Mouse (Mus musculus): ENCODE data around the gene Tub. TPM values are rescaled to one million over a fixed set of nuclear protein-coding genes. Genes with fewer than 3 reads are reported as not detected.
A peak's percentile ranks its signal among the peaks of the same experiment; 100 is the strongest.

Gene Tub
- polyA plus RNA-seq, 1 experiment from 2014 or later: 63.1 TPM

- Histone ChIP-seq H3K9me3 (no peaks in the 10 kb centered on the region), H3K4me1 (peaks cover 42% of the 10 kb centered on the region), H3K36me3 (replicated peaks) (no peaks in the 10 kb centered on the region), H3K4me3 (no peak overlapping the region), H3K9ac (no peak overlapping the region), H3K27ac (peak overlapping the region; percentile 31), H3K4me2 (no peak overlapping the region), H3K27me3 (replicated peaks) (no peaks in the 10 kb centered on the region)
- 27% methylated on average over 5 of the region's 5 CpGs for WGBS
- no peak for ATAC-seq (replicated peaks)
These were observed 66.3 kb downstream of the Tub start for GRCm38 (mm10) chr7:109016378-109016923.

DNA sequence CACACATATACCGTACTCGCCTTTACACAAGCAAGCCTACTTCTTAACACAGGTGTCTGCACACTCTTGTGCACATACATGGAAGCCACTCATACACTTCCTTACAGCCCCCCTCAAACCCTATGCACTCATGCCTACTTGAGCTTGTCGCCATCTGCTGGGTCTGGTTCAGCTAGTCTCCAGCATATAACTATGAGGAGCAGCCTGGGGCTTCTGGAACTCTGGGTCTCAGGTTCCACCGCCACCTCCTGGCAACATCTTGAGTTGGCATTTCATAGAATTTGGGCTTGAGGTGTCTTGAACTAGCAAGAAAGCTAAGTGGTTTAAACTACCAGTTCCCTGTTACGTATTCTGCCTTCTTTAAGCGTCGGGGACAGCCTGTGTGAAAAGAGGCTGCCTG lies 69.1 kb downstream of the Tub start:
- no peak for ATAC-seq (replicated peaks)
- Histone ChIP-seq H3K4me1 (peaks cover 14% of the 10 kb centered on the region), H3K36me3 (replicated peaks) (peaks cover 12% of the 10 kb centered on the region; the same call in 1 of the 2 replicates), H3K9me3 (no peaks in the 10 kb centered on the region), H3K27me3 (replicated peaks) (no peaks in the 10 kb centered on the region), H3K4me2 (no peak overlapping the region), H3K4me3 (no peak overlapping the region), H3K27ac (no peak overlapping the region), H3K9ac (no peak overlapping the region)
- WGBS: 87% methylated on average over 7 of the region's 7 CpGs

DNA sequence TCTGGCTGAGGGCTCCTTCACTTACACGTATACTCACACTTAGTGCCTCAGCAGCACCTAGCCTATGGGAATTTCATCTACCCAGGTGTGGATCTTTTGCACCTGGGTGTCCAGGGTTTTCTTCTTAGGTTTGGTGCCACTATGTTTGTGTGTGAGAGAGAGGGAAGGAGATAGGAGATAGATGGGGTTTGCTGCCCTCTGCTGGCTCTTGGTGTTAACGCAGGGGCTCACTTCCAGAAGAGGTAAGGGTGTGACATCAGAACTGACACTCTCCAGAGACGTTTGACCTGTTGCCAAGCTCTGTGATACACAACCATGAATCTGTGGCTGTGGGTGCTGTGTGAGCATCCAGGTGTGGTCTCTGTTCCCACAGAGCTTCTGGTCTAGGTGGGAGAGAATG lies 71.3 kb downstream of the Tub start:
- ATAC-seq (replicated peaks): peak; percentile 18
- no peaks in the 10 kb centered on the region for H3K27me3 ChIP-seq (replicated peaks)
- peaks cover 5% of the 10 kb centered on the region for H3K4me1 ChIP-seq
- 14% methylated on average over 3 of the region's 3 CpGs for WGBS
- no peak overlapping the region for H3K4me3 ChIP-seq
- H3K36me3 ChIP-seq (replicated peaks): peaks cover 21% of the 10 kb centered on the region
- no peak overlapping the region for H3K9ac ChIP-seq
- H3K27ac ChIP-seq: no peak overlapping the region
- no peak overlapping the region for H3K4me2 ChIP-seq
- H3K9me3 ChIP-seq: no peaks in the 10 kb centered on the region

DNA sequence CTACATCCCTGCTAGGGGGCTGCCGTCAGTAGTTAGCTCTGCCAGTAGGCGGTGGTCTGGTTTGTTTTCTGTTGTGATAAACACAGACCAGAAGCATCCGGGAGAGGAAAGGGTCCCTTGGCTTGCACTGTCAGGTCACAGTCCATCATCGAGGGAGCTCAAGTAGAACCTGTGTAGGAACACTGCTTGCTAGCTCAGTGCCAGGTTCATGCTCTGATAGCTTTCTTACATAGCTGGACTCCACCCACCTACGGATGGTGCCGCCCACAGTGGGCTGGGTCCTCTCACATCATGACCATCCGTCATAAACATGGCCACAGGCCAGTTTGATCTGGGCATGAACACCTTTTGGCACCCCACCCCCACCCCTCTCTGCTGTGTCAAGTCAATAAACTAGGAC lies 75.6 kb downstream of the Tub start:
- H3K27me3 ChIP-seq (replicated peaks): no peaks in the 10 kb centered on the region
- WGBS: 89% methylated on average over 7 of the region's 7 CpGs
- H3K4me1 ChIP-seq: no peaks in the 10 kb centered on the region
- no peak for ATAC-seq (replicated peaks)
- no peak overlapping the region for H3K4me3 ChIP-seq
- H3K36me3 ChIP-seq (replicated peaks): peaks cover 47% of the 10 kb centered on the region
- no peak overlapping the region for H3K9ac ChIP-seq
- H3K9me3 ChIP-seq: no peaks in the 10 kb centered on the region
- no peak overlapping the region for H3K4me2 ChIP-seq
- H3K27ac ChIP-seq: no peak overlapping the region

DNA sequence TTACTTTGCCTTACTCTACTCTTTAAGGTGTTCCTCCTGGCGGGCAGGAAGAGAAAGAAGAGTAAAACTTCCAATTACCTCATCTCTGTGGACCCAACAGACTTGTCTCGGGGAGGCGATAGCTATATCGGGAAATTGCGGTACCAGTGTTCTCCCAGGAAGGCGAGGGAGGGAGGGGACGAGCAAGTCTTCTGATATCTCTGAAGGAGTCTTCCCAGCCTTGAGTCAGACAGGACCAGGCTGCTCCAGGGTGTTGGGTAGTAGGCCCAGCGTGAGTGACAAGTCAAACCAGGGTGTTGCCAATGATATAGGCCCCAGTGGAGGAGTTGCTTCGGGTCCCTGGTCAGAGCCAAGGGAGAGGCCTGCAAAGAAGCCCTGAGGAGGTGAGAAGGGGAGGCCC lies 76.8 kb downstream of the Tub start:
- Histone ChIP-seq H3K9ac (no peak overlapping the region), H3K36me3 (replicated peaks) (peaks cover 47% of the 10 kb centered on the region), H3K4me2 (no peak overlapping the region), H3K9me3 (no peaks in the 10 kb centered on the region), H3K27me3 (replicated peaks) (no peaks in the 10 kb centered on the region), H3K27ac (no peak overlapping the region), H3K4me1 (no peaks in the 10 kb centered on the region), H3K4me3 (no peak overlapping the region)
- no peak for ATAC-seq (replicated peaks)
- 92% methylated on average over 9 of the region's 9 CpGs for WGBS

- WGBS: 97% methylated on average over 7 of the region's 7 CpGs
- H3K4me2 ChIP-seq: no peak overlapping the region
- H3K36me3 ChIP-seq (replicated peaks): peaks cover 42% of the 10 kb centered on the region
- no peak overlapping the region for H3K4me3 ChIP-seq
- H3K9ac ChIP-seq: no peak overlapping the region
- ATAC-seq (replicated peaks): peak; percentile 21
- no peaks in the 10 kb centered on the region for H3K27me3 ChIP-seq (replicated peaks)
- H3K4me1 ChIP-seq: no peaks in the 10 kb centered on the region
- no peaks in the 10 kb centered on the region for H3K9me3 ChIP-seq
- H3K27ac ChIP-seq: no peak overlapping the region
These were observed 77.6 kb downstream of the Tub start for GRCm38 (mm10) chr7:109027721-109028120.

GRCm38 (mm10) chr7:109028204-109028603 lies 78.1 kb downstream of the Tub start:
- H3K27me3 ChIP-seq (replicated peaks): no peaks in the 10 kb centered on the region
- WGBS: 26% methylated on average over 6 of the region's 6 CpGs
- H3K9ac ChIP-seq: no peak overlapping the region
- no peaks in the 10 kb centered on the region for H3K4me1 ChIP-seq
- H3K9me3 ChIP-seq: no peaks in the 10 kb centered on the region
- H3K4me2 ChIP-seq: no peak overlapping the region
- peaks cover 37% of the 10 kb centered on the region for H3K36me3 ChIP-seq (replicated peaks)
- no peak overlapping the region for H3K27ac ChIP-seq
- H3K4me3 ChIP-seq: no peak overlapping the region
- ATAC-seq (replicated peaks): peak; percentile 62

- H3K9ac ChIP-seq: no peak overlapping the region
- no peak overlapping the region for H3K4me2 ChIP-seq
- H3K27me3 ChIP-seq (replicated peaks): no peaks in the 10 kb centered on the region
- H3K4me1 ChIP-seq: no peaks in the 10 kb centered on the region
- WGBS: 86% methylated on average over 6 of the region's 6 CpGs
- peaks cover 37% of the 10 kb centered on the region for H3K36me3 ChIP-seq (replicated peaks)
- no peaks in the 10 kb centered on the region for H3K9me3 ChIP-seq
- H3K4me3 ChIP-seq: no peak overlapping the region
- no peak overlapping the region for H3K27ac ChIP-seq
- no peak for ATAC-seq (replicated peaks)
These were observed 79.9 kb downstream of the Tub start for GRCm38 (mm10) chr7:109029961-109030465.

DNA sequence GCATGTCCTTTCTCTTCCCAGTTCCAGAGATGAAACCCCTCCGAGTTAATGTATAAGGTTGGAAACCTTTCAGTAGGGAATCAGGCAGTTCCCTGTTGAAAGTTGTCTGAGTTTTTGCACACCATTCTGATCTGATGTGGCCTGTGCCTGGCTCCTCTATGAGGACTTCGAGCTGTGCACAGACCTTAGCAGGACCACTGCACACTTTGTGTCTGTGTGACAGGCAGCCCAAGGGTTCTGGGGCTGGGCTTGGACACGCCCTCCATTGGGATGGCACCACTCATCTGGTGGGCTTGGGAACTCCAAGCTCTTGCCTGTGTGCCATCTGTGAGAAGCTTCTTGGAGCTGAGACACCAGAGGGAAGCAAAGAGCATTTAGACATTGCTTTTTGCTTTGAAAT lies 81.2 kb downstream of the Tub start:
- Histone ChIP-seq H3K4me2 (no peak overlapping the region), H3K4me1 (no peaks in the 10 kb centered on the region), H3K27me3 (replicated peaks) (no peaks in the 10 kb centered on the region), H3K27ac (no peak overlapping the region), H3K36me3 (replicated peaks) (peaks cover 34% of the 10 kb centered on the region), H3K4me3 (no peak overlapping the region), H3K9ac (no peak overlapping the region), H3K9me3 (no peaks in the 10 kb centered on the region)
- WGBS: 95% methylated on average over 3 of the region's 3 CpGs
- no peak for ATAC-seq (replicated peaks)

GRCm38 (mm10) chr7:109032054-109032453 lies 81.9 kb downstream of the Tub start:
- Histone ChIP-seq H3K27me3 (replicated peaks) (no peaks in the 10 kb centered on the region), H3K9ac (no peak overlapping the region), H3K27ac (no peak overlapping the region), H3K4me2 (no peak overlapping the region), H3K4me3 (no peak overlapping the region), H3K4me1 (no peaks in the 10 kb centered on the region), H3K9me3 (no peaks in the 10 kb centered on the region), H3K36me3 (replicated peaks) (peaks cover 27% of the 10 kb centered on the region)
- WGBS: 94% methylated on average over 2 of the region's 2 CpGs
- no peak for ATAC-seq (replicated peaks)

DNA sequence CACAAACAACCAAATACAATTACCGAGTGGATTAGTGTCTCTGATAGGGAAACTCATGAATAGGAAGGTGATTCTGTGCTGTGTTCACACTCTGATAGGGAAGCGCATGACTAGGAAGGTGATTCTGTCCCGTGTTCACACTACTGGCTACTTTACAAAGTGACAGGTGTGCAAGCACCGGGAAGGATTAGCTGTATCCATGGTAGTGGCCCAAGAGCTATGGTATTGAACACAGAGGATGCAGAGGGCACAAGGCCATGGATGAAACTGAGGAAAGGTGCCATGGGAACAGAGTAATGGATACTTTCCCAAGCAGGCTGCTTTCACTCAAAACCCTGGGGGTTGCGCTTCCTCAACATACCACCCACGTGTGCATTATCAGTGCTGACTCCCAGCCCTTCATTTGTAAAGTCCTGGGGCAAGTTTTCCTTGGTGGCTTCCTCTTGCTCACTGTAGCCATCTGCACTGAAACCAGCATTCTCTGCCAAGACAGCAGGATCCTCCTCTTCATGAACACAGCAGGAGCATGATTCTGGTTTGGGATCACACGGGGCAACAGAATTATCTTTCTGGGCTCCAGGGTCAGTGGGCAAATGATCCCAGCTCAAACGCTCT lies 88.1 kb downstream of the Tub start:
- WGBS: 79% methylated on average over 8 of the region's 8 CpGs
- no peaks in the 10 kb centered on the region for H3K4me1 ChIP-seq
- H3K27ac ChIP-seq: no peak overlapping the region
- no peak overlapping the region for H3K9ac ChIP-seq
- no peaks in the 10 kb centered on the region for H3K9me3 ChIP-seq
- peaks cover 16% of the 10 kb centered on the region; the same call in 1 of the 2 replicates for H3K36me3 ChIP-seq (replicated peaks)
- no peaks in the 10 kb centered on the region for H3K27me3 ChIP-seq (replicated peaks)
- no peak overlapping the region for H3K4me3 ChIP-seq
- ATAC-seq (replicated peaks): no peak
- H3K4me2 ChIP-seq: no peak overlapping the region

DNA sequence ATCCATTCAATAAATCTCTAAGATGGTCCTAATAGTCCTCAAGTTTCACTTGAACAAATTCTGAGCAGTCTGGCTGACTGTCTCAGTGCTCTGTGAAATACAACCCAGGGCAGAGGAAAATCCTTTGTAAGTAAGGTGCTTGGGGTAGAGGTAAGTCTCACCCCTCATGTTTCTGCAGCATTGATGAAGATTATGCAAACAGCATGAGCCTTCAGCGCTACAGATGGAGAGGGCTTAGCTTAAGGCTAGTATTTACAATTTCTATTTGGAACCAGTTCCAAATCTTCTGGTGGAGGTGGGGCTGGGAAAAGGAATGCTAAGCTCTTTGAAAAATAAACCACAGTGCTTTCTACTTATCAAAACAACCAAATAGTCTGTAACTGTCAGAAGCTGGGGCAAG lies 88.8 kb downstream of the Tub start:
- WGBS: 46% methylated on average over 1 of the region's 1 CpGs
- Histone ChIP-seq H3K36me3 (replicated peaks) (peaks cover 16% of the 10 kb centered on the region; the same call in 1 of the 2 replicates), H3K4me1 (no peaks in the 10 kb centered on the region), H3K27ac (0 out of 2 replicates have a peak overlapping the region, but pooled peaks have one; percentile 2), H3K9ac (no peak overlapping the region), H3K9me3 (no peaks in the 10 kb centered on the region), H3K27me3 (replicated peaks) (no peaks in the 10 kb centered on the region), H3K4me2 (no peak overlapping the region), H3K4me3 (no peak overlapping the region)
- ATAC-seq (replicated peaks): 0 out of 2 replicates have a peak, but pooled peaks have one; percentile 46

DNA sequence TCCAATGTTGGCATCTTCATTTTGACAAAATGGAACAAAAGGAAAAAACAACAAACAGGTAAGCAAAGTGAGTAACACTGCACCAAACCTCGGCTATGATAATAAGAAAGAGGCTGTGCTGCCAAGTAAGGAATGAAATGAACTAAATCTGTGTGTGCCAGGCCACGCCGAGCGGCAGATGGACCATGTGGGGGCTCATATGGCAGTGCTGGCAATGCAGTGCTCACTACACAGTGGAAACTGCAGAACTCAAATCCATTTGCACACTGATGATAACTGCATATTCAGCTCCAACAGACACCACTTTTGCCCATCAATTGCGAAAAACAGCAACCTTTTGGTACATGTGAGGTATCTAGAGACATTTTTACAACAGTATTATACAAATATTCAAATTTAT lies 89.3 kb downstream of the Tub start:
- WGBS: 74% methylated on average over 5 of the region's 5 CpGs
- no peak overlapping the region for H3K4me2 ChIP-seq
- peaks cover 16% of the 10 kb centered on the region; the same call in 1 of the 2 replicates for H3K36me3 ChIP-seq (replicated peaks)
- no peak overlapping the region for H3K4me3 ChIP-seq
- H3K9ac ChIP-seq: no peak overlapping the region
- ATAC-seq (replicated peaks): no peak
- no peaks in the 10 kb centered on the region for H3K4me1 ChIP-seq
- no peaks in the 10 kb centered on the region for H3K9me3 ChIP-seq
- no peaks in the 10 kb centered on the region for H3K27me3 ChIP-seq (replicated peaks)
- 0 out of 2 replicates have a peak overlapping the region, but pooled peaks have one; percentile 2 for H3K27ac ChIP-seq

All from midbrain, embryonic 15.5 days (tissue).